Mouse (Mus musculus) midbrain, embryonic 11.5 days (tissue): Measurements from ENCODE around the gene Ugt1a10. TPM values are rescaled to one million over a fixed set of nuclear protein-coding genes. Genes with fewer than 3 reads are reported as not detected.
"Not testable (repeated sequence)": the region's sequence is repeated elsewhere in the genome, so short reads cannot be mapped to it uniquely, and the experiment has no call there.

Experiments used
- ATAC-seq: fragments of 200-750 bp; cut with Nextera tagmentation; 2 replicates; pipeline ENCODE4 v1.8.0; 2017; ENCODE audit warnings: moderate TSS enrichment, moderate library complexity; ENCODE audit not compliant: low FRiP score
- DNase-seq: peaks from one replicate; pipeline ENCODE4 v3.0.0; 2015; ENCODE audit warnings: low spot score; ENCODE audit errors: missing footprints
- H3K27ac ChIP-seq: fragments of 300-500 bp; sonication (generic); 2 replicates; pipeline ENCODE4 v1.5.1; 2014; ENCODE audit warnings: low read depth, low read length
- H3K27me3 ChIP-seq: fragments of 300-500 bp; sonication (generic); 2 replicates; pipeline ENCODE4 v1.6.1; 2014; ENCODE audit warnings: mild to moderate bottlenecking, low read length, moderate library complexity, mixed read lengths; ENCODE audit not compliant: control insufficient read depth, insufficient read depth
- H3K36me3 ChIP-seq: fragments of 300-500 bp; sonication (generic); 2 replicates; pipeline ENCODE4 v1.6.1; 2014; ENCODE audit warnings: mild to moderate bottlenecking, low read length, moderate library complexity, mixed read lengths; ENCODE audit not compliant: control insufficient read depth, insufficient read depth
- H3K4me1 ChIP-seq: fragments of 300-500 bp; sonication (generic); 2 replicates; pipeline ENCODE4 v1.6.1; 2014; ENCODE audit warnings: low read length; ENCODE audit not compliant: control insufficient read depth, insufficient read depth
- H3K4me2 ChIP-seq: fragments of 300-500 bp; sonication (generic); 2 replicates; pipeline ENCODE4 v1.6.1; 2014; ENCODE audit warnings: mild to moderate bottlenecking, moderate library complexity
- H3K4me3 ChIP-seq: fragments of 300-500 bp; sonication (generic); 2 replicates; pipeline ENCODE4 v1.5.1; 2014; ENCODE audit warnings: low read depth, low read length
- H3K9ac ChIP-seq: fragments of 300-500 bp; sonication (generic); 2 replicates; pipeline ENCODE4 v1.6.1; 2014; ENCODE audit warnings: low read length
- H3K9me3 ChIP-seq: fragments of 300-500 bp; sonication (generic); 2 replicates; pipeline ENCODE4 v1.6.1; 2016; ENCODE audit warnings: low read length; ENCODE audit not compliant: control insufficient read depth
- WGBS: fragments of 180-500 bp; shearing (Covaris S2); extraction: QIAGEN DNeasy Blood & Tissue Kit; methylation state at CpG from one replicate; pipeline ENCODE4 v1.1.7; 2014; 5-methylcytosine and 5-hydroxymethylcytosine counted together
- polyA plus RNA-seq: library from polyadenylated mRNA; unstranded; fragments of >200 nt; fragmentation: Nextera tagmentation; extraction: Ambion mirVana; gene quantifications from 2 replicates; pipeline ENCODE4 v1.2.1, GENCODE M21; 2014

The Ugt1a10 gene
- polyA plus RNA-seq, 1 experiment from 2014 or later: not detected

- Histone ChIP-seq H3K9ac (no peak overlapping the region), H3K27me3 (no peaks in the 10 kb centered on the region), H3K4me3 (no peak overlapping the region), H3K27ac (no peak overlapping the region), H3K4me2 (no peak overlapping the region), H3K4me1 (no peaks in the 10 kb centered on the region), H3K9me3 (peaks cover 26% of the 10 kb centered on the region), H3K36me3 (no peaks in the 10 kb centered on the region)
- DNase-seq (peak; percentile 85), ATAC-seq (no peak)
These were observed 165.1 kb downstream of the Ugt1a10 start for GRCm38 (mm10) chr1:88220336-88220735.

- no peak for ATAC-seq
- H3K36me3 ChIP-seq: no peaks in the 10 kb centered on the region
- H3K9me3 ChIP-seq: peaks cover 28% of the 10 kb centered on the region
- 54% methylated on average over 2 of the region's 2 CpGs for WGBS
- H3K27ac ChIP-seq: no peak overlapping the region
- no peak overlapping the region for H3K4me2 ChIP-seq
- DNase-seq: peak; percentile 80
- no peaks in the 10 kb centered on the region for H3K4me1 ChIP-seq
- no peaks in the 10 kb centered on the region for H3K27me3 ChIP-seq
- H3K4me3 ChIP-seq: no peak overlapping the region
- H3K9ac ChIP-seq: no peak overlapping the region
These were observed 167.0 kb downstream of the Ugt1a10 start for GRCm38 (mm10) chr1:88222216-88222615.

GRCm38 (mm10) chr1:88223011-88223515 is 167.9 kb downstream of the Ugt1a10 start:
- not testable (repeated sequence) for H3K27me3 ChIP-seq, ATAC-seq, H3K9ac ChIP-seq, H3K36me3 ChIP-seq, H3K27ac ChIP-seq, H3K4me3 ChIP-seq, H3K4me1 ChIP-seq, H3K4me2 ChIP-seq
- H3K9me3 ChIP-seq: peaks cover 32% of the 10 kb centered on the region
- DNase-seq: peak; percentile 73

- no peak overlapping the region for H3K4me3 ChIP-seq
- H3K4me1 ChIP-seq: no peaks in the 10 kb centered on the region
- 61% methylated on average over 1 of the region's 1 CpGs for WGBS
- no peak overlapping the region for H3K4me2 ChIP-seq
- H3K9ac ChIP-seq: no peak overlapping the region
- no peak overlapping the region for H3K27ac ChIP-seq
- H3K36me3 ChIP-seq: no peaks in the 10 kb centered on the region
- ATAC-seq (no peak), DNase-seq (no peak)
- peaks cover 37% of the 10 kb centered on the region for H3K9me3 ChIP-seq
- H3K27me3 ChIP-seq: no peaks in the 10 kb centered on the region
These were observed 168.4 kb downstream of the Ugt1a10 start for GRCm38 (mm10) chr1:88223591-88223990.

GRCm38 (mm10) chr1:88224029-88224776 is 169.0 kb downstream of the Ugt1a10 start:
- 68% methylated on average over 2 of the region's 2 CpGs for WGBS
- Histone ChIP-seq H3K4me2 (no peak overlapping the region), H3K36me3 (no peaks in the 10 kb centered on the region), H3K9ac (no peak overlapping the region), H3K9me3 (peaks cover 43% of the 10 kb centered on the region), H3K4me3 (no peak overlapping the region), H3K27me3 (no peaks in the 10 kb centered on the region), H3K27ac (no peak overlapping the region), H3K4me1 (no peaks in the 10 kb centered on the region)
- no peak for ATAC-seq
- DNase-seq: no peak

GRCm38 (mm10) chr1:88225301-88225700 is 170.1 kb downstream of the Ugt1a10 start:
- H3K4me3 ChIP-seq, DNase-seq, H3K36me3 ChIP-seq, H3K4me2 ChIP-seq, ATAC-seq, H3K4me1 ChIP-seq, H3K27ac ChIP-seq, H3K9ac ChIP-seq, H3K27me3 ChIP-seq: not testable (repeated sequence)
- H3K9me3 ChIP-seq: peaks cover 54% of the 10 kb centered on the region
- WGBS: 44% methylated on average over 2 of the region's 2 CpGs

GRCm38 (mm10) chr1:88225741-88226140 is 170.6 kb downstream of the Ugt1a10 start:
- Histone ChIP-seq H3K27ac (no peak overlapping the region), H3K36me3 (no peaks in the 10 kb centered on the region), H3K4me2 (no peak overlapping the region), H3K9ac (no peak overlapping the region), H3K9me3 (peaks cover 59% of the 10 kb centered on the region), H3K27me3 (no peaks in the 10 kb centered on the region), H3K4me1 (no peaks in the 10 kb centered on the region), H3K4me3 (no peak overlapping the region)
- DNase-seq (no peak), ATAC-seq (no peak)

GRCm38 (mm10) chr1:88226670-88227379 is 171.6 kb downstream of the Ugt1a10 start, which contains the start of gene Mroh2a:
Mroh2a (plus strand) TSS chr1:88226986.
- H3K4me2 ChIP-seq: no peak within 1 kb of the TSS
- no peaks in the 10 kb centered on the region for H3K36me3 ChIP-seq
- no peak for ATAC-seq
- H3K9ac ChIP-seq: no peak within 1 kb of the TSS
- H3K27me3 ChIP-seq: no peaks in the 10 kb centered on the region
- peaks cover 69% of the 10 kb centered on the region for H3K9me3 ChIP-seq
- no peak within 1 kb of the TSS for H3K4me3 ChIP-seq
- no peaks in the 10 kb centered on the region for H3K4me1 ChIP-seq
- no peak within 1 kb of the TSS for H3K27ac ChIP-seq
- no peak for DNase-seq
- WGBS: 51% methylated on average over 5 of the region's 5 CpGs

- ATAC-seq (no peak), DNase-seq (no peak)
- H3K27ac ChIP-seq: no peak overlapping the region
- 59% methylated on average over 2 of the region's 2 CpGs for WGBS
- H3K4me1 ChIP-seq: no peaks in the 10 kb centered on the region
- no peak overlapping the region for H3K9ac ChIP-seq
- peaks cover 72% of the 10 kb centered on the region for H3K9me3 ChIP-seq
- H3K4me3 ChIP-seq: no peak overlapping the region
- H3K36me3 ChIP-seq: no peaks in the 10 kb centered on the region
- no peak overlapping the region for H3K4me2 ChIP-seq
- no peaks in the 10 kb centered on the region for H3K27me3 ChIP-seq
These were observed 172.3 kb downstream of the Ugt1a10 start for GRCm38 (mm10) chr1:88227482-88227881.
